Mouse (Mus musculus): ENCODE results near the gene Il15ra. TPM values are rescaled to one million over a fixed set of nuclear protein-coding genes. Genes with fewer than 3 reads are reported as not detected.
"Not testable (repeated sequence)": the region's sequence is repeated elsewhere in the genome, so short reads cannot be mapped to it uniquely, and the experiment has no call there.

Gene Il15ra
- total RNA-seq, 2 experiments from 2014 or later, result 10.6 to 22.8 TPM

GRCm38 (mm10) chr2:11706030-11706745, 1.1 kb downstream of the Il15ra start:
- DNase-seq, result no peak
- intact Hi-C loops (cut with DNase I; ENCODE audit: low total_unique reads), result no loop called here

GRCm38 (mm10) chr2:11706746-11707065, 1.6 kb downstream of the Il15ra start:
- intact Hi-C loops (cut with DNase I; ENCODE audit: low total_unique reads), result no loop called here
- DNase-seq, result no peak

GRCm38 (mm10) chr2:11708538-11708937, 3.4 kb downstream of the Il15ra start:
- intact Hi-C loops (cut with DNase I; ENCODE audit: low total_unique reads), result no loop called here
- no peak for DNase-seq

- intact Hi-C loops (cut with DNase I; ENCODE audit: low total_unique reads), result not testable (repeated sequence)
- DNase-seq, result peak; percentile 6
Measured at GRCm38 (mm10) chr2:11710101-11710500, 5.0 kb downstream of the Il15ra start.

GRCm38 (mm10) chr2:11712483-11712990, 7.4 kb downstream of the Il15ra start:
- DNase-seq, result no peak
- intact Hi-C loops (cut with DNase I; ENCODE audit: low total_unique reads), result no loop called here

GRCm38 (mm10) chr2:11713021-11713420, 7.9 kb downstream of the Il15ra start:
- no peak for DNase-seq
- intact Hi-C loops (cut with DNase I; ENCODE audit: low total_unique reads), result no loop called here

- intact Hi-C loops (cut with DNase I; ENCODE audit: low total_unique reads), result no loop called here
- DNase-seq, result no peak
Measured at GRCm38 (mm10) chr2:11714535-11714934, 9.4 kb downstream of the Il15ra start.

- intact Hi-C loops (cut with DNase I; ENCODE audit: low total_unique reads), result no loop called here
- DNase-seq, result no peak
Measured at GRCm38 (mm10) chr2:11718573-11718972, 13.5 kb downstream of the Il15ra start.

GRCm38 (mm10) chr2:11722564-11722963, 17.5 kb downstream of the Il15ra start:
- intact Hi-C loops (cut with DNase I; ENCODE audit: low total_unique reads), result no loop called here
- DNase-seq, result no peak

- intact Hi-C loops (cut with DNase I; ENCODE audit: low total_unique reads), result no loop called here
Measured at GRCm38 (mm10) chr2:11727574-11727973, 22.5 kb downstream of the Il15ra start.

GRCm38 (mm10) chr2:11729091-11729490, 24.0 kb downstream of the Il15ra start:
- DNase-seq, result no peak
- intact Hi-C loops (cut with DNase I; ENCODE audit: low total_unique reads), result no loop called here

More at GRCm38 (mm10) chr2:11727574-11727973, 22.5 kb downstream of the Il15ra start:
- DNase-seq, result no peak

GRCm38 (mm10) chr2:11732978-11733377, 27.9 kb downstream of the Il15ra start:
- intact Hi-C loops (cut with DNase I; ENCODE audit: low total_unique reads), result no loop called here
- no peak for DNase-seq

- no peak for DNase-seq
- intact Hi-C loops (cut with DNase I; ENCODE audit: low total_unique reads), result no loop called here
Measured at GRCm38 (mm10) chr2:11735853-11736252, 30.8 kb downstream of the Il15ra start.

GRCm38 (mm10) chr2:11738794-11739193, 33.7 kb downstream of the Il15ra start:
- intact Hi-C loops (cut with DNase I; ENCODE audit: low total_unique reads), result no loop called here
- no peak for DNase-seq

GRCm38 (mm10) chr2:11739516-11740051, 34.5 kb downstream of the Il15ra start:
- no peak for DNase-seq
- intact Hi-C loops (cut with DNase I; ENCODE audit: low total_unique reads), result no loop called here

GRCm38 (mm10) chr2:11762541-11762940, 57.5 kb downstream of the Il15ra start:
- intact Hi-C loops (cut with DNase I; ENCODE audit: low total_unique reads), result no loop called here
- no peak for DNase-seq

GRCm38 (mm10) chr2:11765694-11766093, 60.6 kb downstream of the Il15ra start:
- no peak for DNase-seq

GRCm38 (mm10) chr2:11766485-11767160, 61.5 kb downstream of the Il15ra start:
- intact Hi-C loops (cut with DNase I; ENCODE audit: low total_unique reads), result no loop called here
- no peak for DNase-seq

More at GRCm38 (mm10) chr2:11765694-11766093, 60.6 kb downstream of the Il15ra start:
- intact Hi-C loops (cut with DNase I; ENCODE audit: low total_unique reads), result no loop called here

- peak; percentile 23 for DNase-seq
- intact Hi-C loops (cut with DNase I; ENCODE audit: low total_unique reads), result no loop called here
Measured at GRCm38 (mm10) chr2:11767161-11767545, 62.1 kb downstream of the Il15ra start.

- DNase-seq, result no peak
- intact Hi-C loops (cut with DNase I; ENCODE audit: low total_unique reads), result no loop called here
Measured at GRCm38 (mm10) chr2:11771701-11772100, 66.6 kb downstream of the Il15ra start.

- intact Hi-C loops (cut with DNase I; ENCODE audit: low total_unique reads), result no loop called here
- no peak for DNase-seq
Measured at GRCm38 (mm10) chr2:11772401-11772800, 67.3 kb downstream of the Il15ra start.

All from gastrocnemius, postnatal 14 days (tissue).